28 mouse cellular contexts compared by ENCODE assay signal in the genomic region with DNA sequence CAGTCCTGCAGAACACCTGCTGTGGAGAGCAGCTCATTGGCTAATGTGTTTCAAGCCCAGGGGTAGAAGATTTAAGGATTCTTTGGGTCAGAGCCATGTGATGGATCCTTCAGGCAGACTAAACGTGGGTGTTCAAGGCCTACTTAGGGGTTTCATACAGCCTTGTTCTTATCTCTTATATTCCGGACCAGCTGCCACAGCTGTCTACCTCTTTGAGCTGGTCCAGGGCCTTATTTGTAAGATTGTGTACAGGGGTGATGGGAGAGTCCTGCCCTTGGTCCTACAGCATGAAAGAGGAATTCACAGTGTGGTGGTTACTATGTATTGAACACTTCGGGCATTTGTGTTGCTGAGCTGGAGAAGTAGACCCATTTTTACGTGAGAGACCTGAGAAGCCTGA. TPM values are rescaled to one million over a fixed set of nuclear protein-coding genes. Genes with fewer than 3 reads are reported as not detected.
DNase-seq lines count a peak whose midpoint lies in the region; ATAC-seq lines count a peak whose summit lies in the region.
"Had no signal": no experiment of that assay in that cellular context is flagged by ENCODE, and none has a peak within 500 bp of the region (broad histone marks: within the 10 kb centered on the region; RNA-seq: fewer than 3 reads in every experiment).

No protein-coding gene starts in this region.

- H3K27me3 ChIP-seq in heart, embryonic 13.5 days (replicated peaks), result no peaks in the 10 kb centered on the region
- H3K27me3 ChIP-seq in liver, embryonic 13.5 days, result no peaks in the 10 kb centered on the region
- H3K27me3 ChIP-seq: heart, embryonic 15.5 days; kidney, embryonic 15.5 days; lung, embryonic 15.5 days; midbrain, embryonic 12.5 days; neural tube, embryonic 13.5 days; Patski had no signal

- DNase-seq in heart, adult 18-20 months, result no peak
- no peak for DNase-seq in liver, embryonic 13.5 days
- no peak for DNase-seq in retina, postnatal 1 day
- DNase-seq in cerebellum, adult 9-10 months, result no peak
- DNase-seq: adrenal gland, postnatal 10 days; cerebellum, adult 11-12 months; cerebellum, postnatal 25 days; forebrain, postnatal 0 days; gastrocnemius, postnatal 10 days; kidney, adult 18-20 months; left cerebral cortex, postnatal 4 days; lung, postnatal 36 days; right cerebral cortex, postnatal 25 days; thymus, adult 18-20 months; thymus, postnatal 25 days had no signal

- H3K9ac ChIP-seq in heart, embryonic 13.5 days, result no peak overlapping the region
- H3K9ac ChIP-seq in liver, embryonic 13.5 days, result peak overlapping the region; percentile 55
- H3K9ac ChIP-seq: forebrain, postnatal 0 days; heart, embryonic 15.5 days; kidney, embryonic 15.5 days; lung, embryonic 15.5 days; midbrain, embryonic 12.5 days; neural tube, embryonic 13.5 days had no signal

- 74% methylated on average over 4 of the region's 4 CpGs for WGBS in heart, embryonic 13.5 days
- WGBS in liver, embryonic 13.5 days (ENCODE audit: insufficient replicate concordance), result 48% methylated on average over 4 of the region's 4 CpGs

- ATAC-seq in heart, embryonic 13.5 days (ENCODE audit: extremely low read depth, insufficient number of reproducible peaks, low FRiP score, low TSS enrichment), result 0 out of 2 replicates have a peak, but pooled peaks have one; percentile 22
- peak; percentile 58 for ATAC-seq in erythroblast, adult 5-6 weeks (replicated peaks; ENCODE audit: low FRiP score, poor library complexity, severe bottlenecking)
- ATAC-seq in liver, embryonic 13.5 days (ENCODE audit: low read depth), result peak; percentile 78
- peak; percentile 45; the same call in 1 of the 2 replicates for ATAC-seq in megakaryocyte-erythroid progenitor cell, adult 5-6 weeks (replicated peaks; ENCODE audit: low FRiP score, low TSS enrichment, poor library complexity, severe bottlenecking)
- ATAC-seq: forebrain, postnatal 0 days; hindbrain, embryonic 16.5 days; Patski had no signal

- no peak overlapping the region for H3K27ac ChIP-seq in heart, embryonic 13.5 days (replicated peaks)
- H3K27ac ChIP-seq in liver, embryonic 13.5 days, result peak overlapping the region; percentile 87
- H3K27ac ChIP-seq: forebrain, embryonic 10.5 days; kidney, embryonic 15.5 days; midbrain, embryonic 12.5 days; stomach, postnatal 0 days had no signal

- no peaks in the 10 kb centered on the region for H3K9me3 ChIP-seq in heart, embryonic 13.5 days
- H3K9me3 ChIP-seq in liver, embryonic 13.5 days (replicated peaks), result no peaks in the 10 kb centered on the region
- H3K9me3 ChIP-seq: forebrain, embryonic 10.5 days; G1E; heart, embryonic 15.5 days; kidney, embryonic 15.5 days; lung, embryonic 15.5 days; midbrain, embryonic 12.5 days; neural tube, embryonic 13.5 days had no signal

- H3K4me2 ChIP-seq in heart, embryonic 13.5 days, result no peak overlapping the region
- no peak overlapping the region for H3K4me2 ChIP-seq in liver, embryonic 13.5 days
- H3K4me2 ChIP-seq: heart, embryonic 15.5 days; kidney, embryonic 15.5 days; lung, embryonic 15.5 days; midbrain, embryonic 12.5 days; neural tube, embryonic 13.5 days had no signal

- H3K4me3 ChIP-seq in heart, embryonic 13.5 days, result no peak overlapping the region
- H3K4me3 ChIP-seq in liver, embryonic 13.5 days (replicated peaks), result no peak overlapping the region
- H3K4me3 ChIP-seq: forebrain, embryonic 10.5 days; heart, embryonic 15.5 days; kidney, embryonic 15.5 days; lung, embryonic 15.5 days; midbrain, embryonic 12.5 days; neural tube, embryonic 13.5 days had no signal

- peaks cover 46% of the 10 kb centered on the region for H3K36me3 ChIP-seq in heart, embryonic 13.5 days
- peaks cover 40% of the 10 kb centered on the region for H3K36me3 ChIP-seq in liver, embryonic 13.5 days

- H3K4me1 ChIP-seq in heart, embryonic 13.5 days, result peaks cover 20% of the 10 kb centered on the region
- peaks cover 44% of the 10 kb centered on the region for H3K4me1 ChIP-seq in liver, embryonic 13.5 days (replicated peaks)
- H3K4me1 ChIP-seq: forebrain, embryonic 10.5 days; kidney, embryonic 15.5 days; midbrain, embryonic 12.5 days had no signal

RNA-seq across cellular contexts. Expression of gene Add1, which starts 9.2 kb away (rescaled TPM):
- 143 and 144 TPM in 2 replicates for polyA plus RNA-seq in heart, embryonic 13.5 days (2015; fragmentation: Nextera tagmentation; extraction: Ambion mirVana)
- 100 to 1,000 TPM; 124 to 133 TPM for total RNA-seq in heart, adult 18-20 months (2021)
- total RNA-seq in erythroblast, adult 5-6 weeks (2015; ENCODE audit: low replicate concordance), result 375 and 403 TPM in 2 replicates
- total RNA-seq in erythroblast, adult 5-6 weeks (2017; ENCODE audit: low replicate concordance), result 937 and 1,092 TPM in 2 replicates
- polyA plus RNA-seq in liver, embryonic 13.5 days (2015; fragmentation: Nextera tagmentation; extraction: Ambion mirVana), result 124 and 133 TPM in 2 replicates
- total RNA-seq in megakaryocyte-erythroid progenitor cell, adult 5-6 weeks (2014; fragmentation: Nextera tagmentation), result 188 and 260 TPM in 2 replicates
- 170 and 288 TPM in 2 replicates for total RNA-seq in megakaryocyte-erythroid progenitor cell, adult 5-6 weeks (2017)

RNA-seq across cellular contexts. Expression of gene Sh3bp2, which starts 38.7 kb away (rescaled TPM):
- polyA plus RNA-seq in heart, embryonic 13.5 days (2015; fragmentation: Nextera tagmentation; extraction: Ambion mirVana), result 3.9 and 4.9 TPM in 2 replicates
- total RNA-seq in heart, adult 18-20 months (2021), result 1 to 10 TPM; 2.6 to 3.2 TPM
- total RNA-seq in erythroblast, adult 5-6 weeks (2015; ENCODE audit: low replicate concordance), result 5.6 and 9.0 TPM in 2 replicates
- total RNA-seq in erythroblast, adult 5-6 weeks (2017; ENCODE audit: low replicate concordance), result 4.7 and 5.4 TPM in 2 replicates
- polyA plus RNA-seq in liver, embryonic 13.5 days (2015; fragmentation: Nextera tagmentation; extraction: Ambion mirVana), result 2.4 and 4.4 TPM in 2 replicates
- 10.2 and 13.1 TPM in 2 replicates for total RNA-seq in megakaryocyte-erythroid progenitor cell, adult 5-6 weeks (2014; fragmentation: Nextera tagmentation)
- 3.3 and 4.2 TPM in 2 replicates for total RNA-seq in megakaryocyte-erythroid progenitor cell, adult 5-6 weeks (2017)

RNA-seq across cellular contexts. Expression of gene Tnip2, which starts 50.5 kb away (rescaled TPM):
- 14.6 and 18.8 TPM in 2 replicates for polyA plus RNA-seq in heart, embryonic 13.5 days (2015; fragmentation: Nextera tagmentation; extraction: Ambion mirVana)
- 1 to 10 TPM; 5.7 to 5.9 TPM for total RNA-seq in heart, adult 18-20 months (2021)
- 1.0 and 1.3 TPM in 2 replicates for total RNA-seq in erythroblast, adult 5-6 weeks (2015; ENCODE audit: low replicate concordance)
- 3.4 and 3.9 TPM in 2 replicates for total RNA-seq in erythroblast, adult 5-6 weeks (2017; ENCODE audit: low replicate concordance)
- polyA plus RNA-seq in liver, embryonic 13.5 days (2015; fragmentation: Nextera tagmentation; extraction: Ambion mirVana), result 5.4 and 6.6 TPM in 2 replicates
- total RNA-seq in megakaryocyte-erythroid progenitor cell, adult 5-6 weeks (2014; fragmentation: Nextera tagmentation), result 4.8 and 14.9 TPM in 2 replicates
- 5.0 and 13.8 TPM in 2 replicates for total RNA-seq in megakaryocyte-erythroid progenitor cell, adult 5-6 weeks (2017)

Comparison
In these comparisons a context has a peak if more than half of its experiments do, and no peak if none do; other contexts are left out.
1. ATAC-seq: peak in every context shown above with its lines; median percentile 78 in liver, embryonic 13.5 days; 58 in erythroblast, adult 5-6 weeks; 45 in megakaryocyte-erythroid progenitor cell, adult 5-6 weeks; 22 in heart, embryonic 13.5 days.